Mouse (Mus musculus) WW6 (cell line): ENCODE measurements around the gene Zfp362.

Experiments used
- DNase-seq: peaks from one replicate; pipeline ENCODE4 v3.0.0-alpha.2; 2013; ENCODE audit warnings: low read depth, low spot score

Gene Zfp362

DNA sequence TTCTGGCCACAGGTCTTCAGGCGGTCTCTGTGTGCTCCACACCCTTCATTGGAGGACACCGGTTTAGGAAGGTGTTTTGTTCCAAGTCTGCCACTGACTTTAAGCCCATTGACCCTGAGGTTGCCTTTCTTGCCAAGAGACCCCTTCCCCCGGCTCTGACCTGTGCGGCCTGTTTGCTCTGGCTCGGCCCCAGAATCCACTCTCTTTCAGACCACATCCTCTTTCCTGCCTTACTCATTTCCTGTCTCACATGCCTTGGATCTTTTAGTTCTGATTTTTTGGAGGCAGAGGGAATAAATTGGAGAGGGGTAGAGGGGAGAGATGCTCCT, 76.2 kb downstream of the Zfp362 start:
- DNase-seq: no peak

DNA sequence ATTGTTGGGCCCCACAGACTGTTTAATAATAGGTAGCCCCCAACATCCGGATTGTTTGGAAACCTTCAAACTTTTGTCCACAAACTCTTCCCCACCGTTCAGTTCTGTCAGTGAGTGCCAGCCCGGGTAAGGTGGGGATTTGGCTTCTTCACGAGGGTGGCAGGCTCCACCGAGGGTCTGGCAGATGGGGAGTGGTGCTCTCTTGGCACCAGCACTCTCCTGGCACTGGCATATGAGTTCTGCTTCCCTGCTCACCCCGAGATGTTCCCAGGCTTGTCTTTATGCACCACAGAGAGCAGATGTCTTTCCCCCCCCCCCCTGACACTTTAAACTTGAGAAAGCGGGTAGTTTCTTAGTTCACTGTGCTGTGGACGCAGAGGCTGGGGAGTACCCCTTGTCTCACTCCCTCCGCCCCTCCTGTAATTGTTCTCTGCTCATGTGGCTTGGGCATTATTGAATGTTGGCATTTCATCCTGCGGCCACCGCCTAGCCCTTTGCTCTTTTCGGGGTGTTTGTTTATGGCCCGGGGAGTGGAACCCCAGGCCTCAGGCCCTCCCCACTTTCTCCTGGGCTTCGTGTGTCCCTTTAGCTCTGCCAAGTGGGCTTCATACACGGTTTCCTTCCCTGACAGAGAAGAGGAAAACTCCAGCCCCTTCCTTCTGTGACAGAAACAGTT, 76.7 kb downstream of the Zfp362 start:
- no peak for DNase-seq

DNA sequence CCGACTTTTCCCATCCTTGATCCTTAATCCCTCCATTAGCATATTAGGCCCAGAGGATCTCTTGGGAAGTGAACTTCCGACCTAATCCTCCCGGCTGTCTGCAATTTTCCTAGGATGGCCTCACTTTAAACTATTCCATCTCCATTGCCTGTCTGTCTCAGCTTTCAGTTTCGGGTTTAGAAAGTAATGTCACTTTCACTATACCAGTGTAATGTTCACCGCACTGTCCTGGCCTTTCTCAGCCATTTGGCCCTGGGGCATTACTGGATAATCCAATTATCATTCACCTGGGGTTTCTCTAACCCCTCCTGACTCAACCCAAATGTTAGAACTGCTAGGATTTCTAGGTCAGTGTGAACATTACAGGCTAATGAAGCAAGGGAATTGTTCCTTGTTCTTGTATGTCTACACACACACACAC, 77.4 kb downstream of the Zfp362 start:
- DNase-seq: no peak

DNA sequence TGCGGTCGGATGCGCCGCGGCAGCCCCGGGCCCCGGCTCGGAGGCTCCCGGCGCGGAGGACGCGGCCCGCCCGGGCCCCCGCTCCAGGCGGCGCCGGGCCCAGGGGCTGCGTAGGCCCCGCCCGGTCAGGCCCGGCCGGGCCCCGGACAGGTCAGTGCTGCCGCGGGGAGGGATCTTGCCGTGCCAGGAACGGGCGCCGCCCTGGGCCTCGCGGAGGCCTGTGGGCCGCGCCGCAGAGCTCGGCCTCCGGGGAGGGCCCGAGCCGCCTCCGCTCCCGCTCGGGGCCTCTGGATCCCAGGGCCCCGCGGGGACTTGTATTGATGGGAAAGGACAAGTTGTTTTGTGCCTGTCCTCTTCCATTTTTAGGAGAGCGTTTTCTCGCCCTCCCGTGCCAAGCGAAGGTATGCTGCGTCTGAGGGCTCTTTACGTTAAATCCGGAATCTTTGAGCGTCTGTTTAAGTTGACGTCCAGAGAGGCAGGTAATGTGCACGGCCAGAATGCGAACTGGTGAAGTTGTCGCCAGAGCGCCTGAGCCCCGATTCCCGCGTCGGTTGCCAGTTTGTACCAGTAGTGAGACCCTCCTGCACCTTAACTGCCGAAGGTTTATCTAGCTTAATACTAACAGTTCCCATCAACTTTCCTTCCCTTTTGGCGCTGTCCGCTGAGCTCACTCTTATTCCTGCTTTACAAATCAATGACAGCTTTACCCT, 78.0 kb downstream of the Zfp362 start:
- DNase-seq: no peak

DNA sequence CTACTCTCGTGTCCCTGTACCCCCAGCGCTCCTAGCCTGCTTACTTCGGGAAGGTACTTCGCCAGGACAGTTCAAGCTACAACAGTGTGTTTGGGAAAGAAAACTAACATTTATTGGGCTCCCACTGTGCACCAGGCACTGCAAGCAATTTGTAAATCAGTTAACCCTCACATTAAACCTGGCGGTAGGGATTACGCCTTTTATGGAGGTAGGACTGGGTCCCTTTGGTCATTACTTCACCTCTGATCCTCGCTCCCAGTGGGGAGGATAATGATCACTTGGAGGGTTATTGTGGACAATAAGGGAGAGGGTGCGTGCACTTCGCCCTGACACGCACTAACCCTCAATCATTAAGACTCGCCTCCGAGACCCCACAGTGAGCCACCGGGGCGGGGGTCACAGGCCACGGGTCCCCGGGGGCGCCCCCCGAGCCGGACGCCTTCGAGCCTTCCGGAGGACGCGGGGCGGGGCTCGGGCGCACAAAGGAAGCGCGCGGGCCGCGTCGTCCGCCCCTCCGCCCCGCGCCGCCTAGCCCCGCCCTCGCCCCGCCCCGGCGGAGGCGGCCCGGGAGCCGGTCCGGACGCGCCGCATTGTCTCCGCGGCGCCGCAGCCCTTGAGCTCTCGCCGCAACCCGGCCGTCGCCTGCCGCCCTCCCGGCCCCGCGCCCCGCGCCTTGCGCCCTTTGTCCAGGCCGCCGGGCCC, 78.7 kb downstream of the Zfp362 start:
- DNase-seq: no peak

DNA sequence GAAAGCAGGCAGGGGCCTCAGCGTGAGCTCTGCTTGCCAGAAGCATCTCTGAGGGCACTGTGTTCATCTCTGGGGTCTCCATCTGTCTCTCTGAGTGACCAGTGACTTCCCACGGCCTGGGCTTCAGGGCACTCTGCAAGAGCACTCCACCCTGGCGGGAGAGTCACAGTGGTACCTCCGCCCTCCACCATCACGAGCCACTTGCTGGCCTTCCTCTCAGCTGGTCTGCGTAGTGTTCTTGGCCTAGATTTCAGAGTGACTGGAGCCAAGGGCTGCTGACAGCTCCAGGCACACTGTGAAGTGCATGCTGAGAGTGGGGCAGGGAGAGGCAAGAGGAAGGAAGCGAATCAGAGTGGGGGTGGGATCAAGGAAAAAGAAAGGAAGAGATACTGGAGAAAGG, 81.8 kb downstream of the Zfp362 start:
- no peak for DNase-seq

DNA sequence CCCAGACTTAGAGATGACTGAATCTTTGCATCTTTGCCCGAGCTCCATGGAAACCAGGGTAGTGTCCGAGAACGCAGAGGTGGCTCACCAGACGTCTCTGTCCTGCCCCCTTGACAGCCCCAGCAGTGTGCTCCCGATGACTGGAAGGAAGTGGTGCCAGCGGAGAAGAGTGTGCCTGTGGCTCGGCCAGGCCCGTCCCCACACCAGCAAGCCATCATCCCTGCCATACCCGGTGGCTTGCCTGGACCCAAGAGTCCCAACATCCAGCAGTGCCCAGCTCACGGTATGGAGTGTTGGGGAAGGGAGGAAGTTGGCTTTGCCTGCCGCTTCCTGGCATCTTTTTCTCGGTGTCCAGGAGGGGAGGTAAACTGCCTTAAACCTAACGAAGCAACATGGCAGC, 82.4 kb downstream of the Zfp362 start:
- no peak for DNase-seq
